Mouse (Mus musculus) forebrain, embryonic 12.5 days (tissue): Measurements from ENCODE around the gene Rfxap. TPM values are rescaled to one million over a fixed set of nuclear protein-coding genes. Genes with fewer than 3 reads are reported as not detected.
A peak's percentile ranks its signal among the peaks of the same experiment; 100 is the strongest.

Source experiments
- ATAC-seq: fragments of 200-750 bp; cut with Nextera tagmentation; 2 replicates; pipeline ENCODE4 v1.8.0; 2017; ENCODE audit warnings: moderate TSS enrichment; ENCODE audit not compliant: low FRiP score
- H3K27ac ChIP-seq: fragments of 300-500 bp; sonication (generic); 2 replicates; pipeline ENCODE4 v1.5.1; 2016; ENCODE audit warnings: mild to moderate bottlenecking
- H3K27me3 ChIP-seq: fragments of 300-500 bp; sonication (generic); 2 replicates; pipeline ENCODE4 v1.6.1; 2016; ENCODE audit warnings: mild to moderate bottlenecking
- H3K36me3 ChIP-seq: fragments of 300-500 bp; sonication (generic); replicated peaks from 2 replicates; pipeline ENCODE4 v1.6.1; 2016; ENCODE audit warnings: mild to moderate bottlenecking
- H3K4me1 ChIP-seq: fragments of 300-500 bp; sonication (generic); 2 replicates; pipeline ENCODE4 v1.6.1; 2016
- H3K4me2 ChIP-seq: fragments of 300-500 bp; sonication (generic); 2 replicates; pipeline ENCODE4 v1.6.1; 2016; ENCODE audit warnings: mild to moderate bottlenecking, moderate library complexity
- H3K4me3 ChIP-seq: fragments of 300-500 bp; sonication (generic); replicated peaks from 2 replicates; pipeline ENCODE4 v1.5.1; 2016; ENCODE audit warnings: mild to moderate bottlenecking
- H3K9ac ChIP-seq: fragments of 300-500 bp; sonication (generic); 2 replicates; pipeline ENCODE4 v1.6.1; 2016; ENCODE audit warnings: mild to moderate bottlenecking
- H3K9me3 ChIP-seq: fragments of 300-500 bp; sonication (generic); 2 replicates; pipeline ENCODE4 v1.6.1; 2016
- WGBS: fragments of 180-500 bp; shearing (Covaris S2); methylation state at CpG from one replicate; pipeline ENCODE4 v1.1.7; 2016; 5-methylcytosine and 5-hydroxymethylcytosine counted together
- polyA plus RNA-seq: library from polyadenylated mRNA; unstranded; fragments of >200 nt; fragmentation: Nextera tagmentation; extraction: Ambion mirVana; gene quantifications from 2 replicates; pipeline ENCODE4 v1.2.1, GENCODE M21; 2016

The Rfxap gene
- polyA plus RNA-seq: 56.8 and 65.6 TPM in 2 replicates

- ATAC-seq: peak; percentile 95
- Histone ChIP-seq H3K9me3 (no peaks in the 10 kb centered on the region), H3K27ac (peak within 1 kb of the TSS; percentile 95), H3K4me2 (peak within 1 kb of the TSS; percentile 92), H3K9ac (peak within 1 kb of the TSS; percentile 93), H3K4me1 (peaks cover 21% of the 10 kb centered on the region), H3K4me3 (peak within 1 kb of the TSS; percentile 87), H3K36me3 (peaks cover 20% of the 10 kb centered on the region), H3K27me3 (peaks cover 4% of the 10 kb centered on the region; the same call in 1 of the 2 replicates)
- WGBS: under 1% methylated on average over 44 of the region's 52 CpGs
Measured at GRCm38 (mm10) chr3:54807666-54808217, at the start of gene Rfxap. Rfxap (minus strand) TSS chr3:54807791.

GRCm38 (mm10) chr3:54835421-54835820 is 27.8 kb upstream of the Rfxap start:
- no peaks in the 10 kb centered on the region for H3K4me1 ChIP-seq
- no peaks in the 10 kb centered on the region for H3K9me3 ChIP-seq
- H3K4me2 ChIP-seq: no peak overlapping the region
- H3K9ac ChIP-seq: no peak overlapping the region
- H3K4me3 ChIP-seq: no peak overlapping the region
- H3K27ac ChIP-seq: no peak overlapping the region
- H3K27me3 ChIP-seq: no peaks in the 10 kb centered on the region
- no peak for ATAC-seq
- 77% methylated on average over 2 of the region's 2 CpGs for WGBS
- H3K36me3 ChIP-seq: no peaks in the 10 kb centered on the region

GRCm38 (mm10) chr3:54832491-54832890 is 24.9 kb upstream of the Rfxap start:
- Histone ChIP-seq H3K9ac (no peak overlapping the region), H3K36me3 (no peaks in the 10 kb centered on the region), H3K4me2 (no peak overlapping the region), H3K9me3 (no peaks in the 10 kb centered on the region), H3K27me3 (no peaks in the 10 kb centered on the region), H3K4me1 (no peaks in the 10 kb centered on the region), H3K4me3 (no peak overlapping the region), H3K27ac (no peak overlapping the region)
- 89% methylated on average over 3 of the region's 3 CpGs for WGBS
- no peak for ATAC-seq

DNA sequence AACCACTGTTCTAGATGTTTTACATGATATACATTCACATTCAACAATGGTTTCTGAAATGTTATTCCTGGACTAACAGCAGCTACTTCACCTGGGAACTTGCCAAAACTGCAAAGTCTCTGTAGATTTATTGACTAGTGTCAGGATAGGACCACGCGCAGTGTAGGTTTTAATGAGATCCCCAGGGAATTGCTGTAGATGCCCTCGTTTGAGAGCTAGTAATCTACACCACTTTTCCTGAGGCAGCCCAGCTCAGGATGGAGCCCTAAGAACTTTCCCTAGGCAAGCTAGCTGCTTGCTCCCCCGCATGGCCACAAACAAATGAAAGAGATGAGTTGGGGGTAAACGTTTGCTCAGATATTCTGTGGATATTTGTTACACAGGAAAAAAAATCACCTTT is 14.9 kb upstream of the Rfxap start:
- Histone ChIP-seq H3K4me1 (no peaks in the 10 kb centered on the region), H3K4me3 (no peak overlapping the region), H3K36me3 (no peaks in the 10 kb centered on the region), H3K9me3 (no peaks in the 10 kb centered on the region), H3K4me2 (no peak overlapping the region), H3K27ac (no peak overlapping the region), H3K9ac (no peak overlapping the region), H3K27me3 (no peaks in the 10 kb centered on the region)
- 75% methylated on average over 5 of the region's 5 CpGs for WGBS
- no peak for ATAC-seq

- H3K36me3 ChIP-seq: no peaks in the 10 kb centered on the region
- H3K27me3 ChIP-seq: no peaks in the 10 kb centered on the region
- no peaks in the 10 kb centered on the region for H3K9me3 ChIP-seq
- no peak overlapping the region for H3K27ac ChIP-seq
- no peaks in the 10 kb centered on the region for H3K4me1 ChIP-seq
- no peak overlapping the region for H3K9ac ChIP-seq
- H3K4me2 ChIP-seq: no peak overlapping the region
- H3K4me3 ChIP-seq: no peak overlapping the region
- WGBS: 31% methylated on average over 3 of the region's 3 CpGs
- ATAC-seq: 0 out of 2 replicates have a peak, but pooled peaks have one; percentile 58
Measured at GRCm38 (mm10) chr3:54815292-54815691, 7.7 kb upstream of the Rfxap start.

DNA sequence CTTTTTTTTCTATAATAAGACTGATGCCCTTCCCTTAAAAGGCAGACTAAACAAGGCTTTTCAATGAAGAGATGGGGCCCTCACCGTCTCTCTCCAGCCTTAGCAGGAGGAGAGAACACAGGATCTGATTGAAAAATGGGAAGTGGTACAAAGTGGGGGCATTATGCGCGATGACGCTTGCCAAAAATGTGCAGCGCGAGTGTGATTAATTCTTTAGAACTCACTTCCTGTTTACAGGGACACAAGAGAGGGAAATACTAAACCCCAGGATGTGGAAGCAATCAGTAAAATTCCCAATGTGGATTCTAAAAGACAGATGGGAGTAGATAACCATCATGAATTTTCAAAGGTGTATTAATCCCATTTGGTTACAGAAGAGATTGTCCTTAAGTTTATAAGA is 7.0 kb upstream of the Rfxap start:
- WGBS: 80% methylated on average over 6 of the region's 6 CpGs
- Histone ChIP-seq H3K36me3 (no peaks in the 10 kb centered on the region), H3K4me3 (no peak overlapping the region), H3K27ac (no peak overlapping the region), H3K9me3 (no peaks in the 10 kb centered on the region), H3K9ac (no peak overlapping the region), H3K4me1 (no peaks in the 10 kb centered on the region), H3K4me2 (no peak overlapping the region), H3K27me3 (no peaks in the 10 kb centered on the region)
- ATAC-seq: no peak

- H3K4me1 ChIP-seq: no peaks in the 10 kb centered on the region
- no peak for ATAC-seq
- H3K9ac ChIP-seq: no peak overlapping the region
- H3K4me3 ChIP-seq: no peak overlapping the region
- H3K36me3 ChIP-seq: no peaks in the 10 kb centered on the region
- H3K4me2 ChIP-seq: no peak overlapping the region
- H3K9me3 ChIP-seq: no peaks in the 10 kb centered on the region
- H3K27ac ChIP-seq: no peak overlapping the region
- 53% methylated on average over 6 of the region's 6 CpGs for WGBS
- peaks cover 4% of the 10 kb centered on the region; the same call in 1 of the 2 replicates for H3K27me3 ChIP-seq
Measured at GRCm38 (mm10) chr3:54813418-54813988, 5.9 kb upstream of the Rfxap start.

DNA sequence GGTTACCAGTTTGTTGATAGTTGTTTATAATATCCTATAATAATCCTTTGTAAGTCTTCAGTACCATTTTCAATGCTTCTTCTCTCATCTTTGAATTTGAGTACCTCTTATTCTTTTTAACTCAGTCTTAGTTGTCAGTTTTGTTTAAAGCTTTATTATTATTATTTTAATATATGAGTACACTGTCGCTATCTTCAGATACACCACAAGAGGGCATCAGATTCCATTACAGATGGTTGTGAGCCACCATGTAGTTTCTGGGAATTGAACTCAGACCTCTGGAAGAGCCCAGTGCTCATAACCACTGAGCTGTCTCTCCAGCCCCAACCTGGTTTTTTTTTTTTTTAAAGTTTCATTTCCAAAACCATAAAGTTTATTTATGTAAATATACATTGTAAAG is 4.0 kb upstream of the Rfxap start:
- no peak for ATAC-seq
- Histone ChIP-seq H3K27me3 (peaks cover 4% of the 10 kb centered on the region; the same call in 1 of the 2 replicates), H3K4me3 (no peak overlapping the region), H3K4me2 (no peak overlapping the region), H3K27ac (no peak overlapping the region), H3K4me1 (peaks cover 5% of the 10 kb centered on the region; the same call in 1 of the 2 replicates), H3K36me3 (no peaks in the 10 kb centered on the region), H3K9me3 (no peaks in the 10 kb centered on the region), H3K9ac (no peak overlapping the region)
- WGBS: 67% methylated on average over 1 of the region's 1 CpGs

- 72% methylated on average over 5 of the region's 5 CpGs for WGBS
- H3K36me3 ChIP-seq: peaks cover 10% of the 10 kb centered on the region
Measured at GRCm38 (mm10) chr3:54809111-54809510, 1.5 kb upstream of the Rfxap start.

GRCm38 (mm10) chr3:54807061-54807661 is 430 bp downstream of the Rfxap start:
- ATAC-seq: peak; percentile 82
- peak overlapping the region; percentile 92 for H3K4me2 ChIP-seq
- H3K27me3 ChIP-seq: peaks cover 4% of the 10 kb centered on the region; the same call in 1 of the 2 replicates
- peak overlapping the region; percentile 95 for H3K27ac ChIP-seq
- H3K36me3 ChIP-seq: peaks cover 21% of the 10 kb centered on the region
- H3K4me3 ChIP-seq: peak overlapping the region; percentile 87
- under 1% methylated on average over 56 of the region's 56 CpGs for WGBS
- H3K4me1 ChIP-seq: peaks cover 21% of the 10 kb centered on the region
- H3K9ac ChIP-seq: peak overlapping the region; percentile 93
- H3K9me3 ChIP-seq: no peaks in the 10 kb centered on the region

More at GRCm38 (mm10) chr3:54809111-54809510, 1.5 kb upstream of the Rfxap start:
- peaks cover 4% of the 10 kb centered on the region; the same call in 1 of the 2 replicates for H3K27me3 ChIP-seq
- H3K4me2 ChIP-seq: no peak overlapping the region
- no peak overlapping the region for H3K9ac ChIP-seq
- ATAC-seq: no peak
- peaks cover 21% of the 10 kb centered on the region for H3K4me1 ChIP-seq
- H3K4me3 ChIP-seq: no peak overlapping the region
- no peak overlapping the region for H3K27ac ChIP-seq
- no peaks in the 10 kb centered on the region for H3K9me3 ChIP-seq

- H3K4me3 ChIP-seq: no peak overlapping the region
- H3K4me1 ChIP-seq: peaks cover 21% of the 10 kb centered on the region
- H3K36me3 ChIP-seq: peaks cover 21% of the 10 kb centered on the region
- H3K4me2 ChIP-seq: no peak overlapping the region
- no peaks in the 10 kb centered on the region for H3K27me3 ChIP-seq
- H3K27ac ChIP-seq: no peak overlapping the region
- ATAC-seq: no peak
- no peak overlapping the region for H3K9ac ChIP-seq
- WGBS: 97% methylated on average over 8 of the region's 8 CpGs
- no peaks in the 10 kb centered on the region for H3K9me3 ChIP-seq
Measured at GRCm38 (mm10) chr3:54803713-54804112, 3.9 kb downstream of the Rfxap start.

- Histone ChIP-seq H3K27ac (no peak overlapping the region), H3K27me3 (no peaks in the 10 kb centered on the region), H3K4me3 (no peak overlapping the region), H3K4me2 (no peak overlapping the region), H3K9me3 (peaks cover 12% of the 10 kb centered on the region; the same call in 1 of the 2 replicates), H3K9ac (no peak overlapping the region), H3K36me3 (no peaks in the 10 kb centered on the region), H3K4me1 (no peaks in the 10 kb centered on the region)
- 42% methylated on average over 16 of the region's 16 CpGs for WGBS
- ATAC-seq: peak; percentile 64; the same call in 1 of the 2 replicates
Measured at GRCm38 (mm10) chr3:54797211-54797610, 10.4 kb downstream of the Rfxap start.
